Mouse (Mus musculus) heart, adult 8-10 months (tissue): ENCODE results near the gene Mrpl14. TPM values are rescaled to one million over a fixed set of nuclear protein-coding genes. Genes with fewer than 3 reads are reported as not detected.

Experiments used
- DNase-seq: peaks from one replicate; pipeline ENCODE4 v3.0.0; 2022; ENCODE audit warnings: low spot score
- total RNA-seq, 4 experiments: library from RNA; stranded (reverse); gene quantifications; 2 replicates each; pipeline ENCODE4 v1.2.4; 2022

Gene Mrpl14
- total RNA-seq, 4 experiments from 2014 or later: 163 to 174 (median 168) TPM

GRCm38 (mm10) chr17:45686716-45687115 lies 594 bp downstream of the Mrpl14 start, which contains the start of gene Tmem63b:
Gene Tmem63b, minus strand, starts transcription at chr17:45686905.
- no peak for DNase-seq

GRCm38 (mm10) chr17:45689120-45689519 lies 3.0 kb downstream of the Mrpl14 start:
- no peak for DNase-seq

- no peak for DNase-seq
These were observed 3.9 kb downstream of the Mrpl14 start for GRCm38 (mm10) chr17:45690044-45690443.

GRCm38 (mm10) chr17:45692159-45692558 lies 6.0 kb downstream of the Mrpl14 start:
- DNase-seq: no peak

GRCm38 (mm10) chr17:45693812-45694565 lies 7.9 kb downstream of the Mrpl14 start:
- no peak for DNase-seq

GRCm38 (mm10) chr17:45695227-45696120 lies 9.4 kb downstream of the Mrpl14 start:
- DNase-seq: no peak

- DNase-seq: no peak
These were observed 10.9 kb downstream of the Mrpl14 start for GRCm38 (mm10) chr17:45696981-45697380.

GRCm38 (mm10) chr17:45698368-45698767 lies 12.2 kb downstream of the Mrpl14 start:
- DNase-seq: no peak

GRCm38 (mm10) chr17:45699039-45699740 lies 13.1 kb downstream of the Mrpl14 start:
- DNase-seq: no peak

- DNase-seq: peak; percentile 43
These were observed 14.5 kb downstream of the Mrpl14 start for GRCm38 (mm10) chr17:45700496-45701235.

- DNase-seq: no peak
These were observed 15.1 kb downstream of the Mrpl14 start for GRCm38 (mm10) chr17:45701236-45701591.

GRCm38 (mm10) chr17:45702254-45702653 lies 16.1 kb downstream of the Mrpl14 start:
- DNase-seq: no peak

- no peak for DNase-seq
These were observed 17.1 kb downstream of the Mrpl14 start for GRCm38 (mm10) chr17:45703187-45703586.

- DNase-seq: no peak
These were observed 20.7 kb downstream of the Mrpl14 start for GRCm38 (mm10) chr17:45706796-45707195.

- DNase-seq: no peak
These were observed 21.3 kb downstream of the Mrpl14 start for GRCm38 (mm10) chr17:45707376-45707775.

- DNase-seq: no peak
These were observed 22.1 kb downstream of the Mrpl14 start for GRCm38 (mm10) chr17:45708179-45708578.

- no peak for DNase-seq
These were observed 23.7 kb downstream of the Mrpl14 start for GRCm38 (mm10) chr17:45709829-45710228.

- DNase-seq: no peak
These were observed 24.3 kb downstream of the Mrpl14 start for GRCm38 (mm10) chr17:45710407-45710806.

- DNase-seq: no peak
These were observed 25.4 kb downstream of the Mrpl14 start for GRCm38 (mm10) chr17:45711525-45711924.

GRCm38 (mm10) chr17:45718323-45718722 lies 32.2 kb downstream of the Mrpl14 start:
- DNase-seq: no peak
